Mouse (Mus musculus) lung, postnatal 25 days (tissue): Measurements from ENCODE around the gene Dohh.

Experiments
- DNase-seq: peaks from one replicate; pipeline ENCODE4 v3.0.0; 2022; ENCODE audit warnings: low spot score

Gene Dohh

DNA sequence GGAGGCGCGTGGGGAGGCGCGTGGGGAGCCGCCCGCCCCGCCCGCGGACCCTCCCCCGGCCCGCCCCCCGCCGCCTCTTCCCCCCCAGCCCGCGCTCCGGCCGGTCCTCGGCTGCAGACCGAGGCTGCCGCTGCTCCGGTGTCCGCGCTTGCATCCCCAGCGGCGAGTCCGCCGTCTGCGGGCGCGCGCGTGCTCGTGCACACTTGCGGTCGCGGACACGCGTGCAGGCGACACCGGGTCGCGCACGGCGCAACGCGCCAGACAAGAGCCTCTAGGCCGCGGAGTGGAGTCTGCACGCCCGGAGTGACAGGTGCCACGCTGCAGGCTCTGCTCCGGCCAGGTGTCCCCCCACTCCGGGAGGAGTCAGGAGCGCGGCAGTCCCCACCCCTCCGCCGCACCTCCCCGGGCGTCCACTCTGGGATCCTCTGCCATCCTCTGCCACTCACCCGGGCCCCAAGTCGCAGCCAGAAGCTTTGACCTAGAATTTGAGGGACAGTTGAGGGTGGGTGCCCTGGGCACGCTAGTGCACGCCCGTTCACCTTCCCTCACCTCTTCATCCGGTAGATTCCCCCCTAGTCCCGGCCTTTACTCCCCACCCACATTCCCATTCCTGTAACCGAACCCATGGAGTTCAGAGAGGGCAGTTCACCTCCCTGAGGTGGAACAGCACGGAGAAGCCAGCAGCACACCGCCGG, 46.8 kb downstream of the Dohh start:
- no peak for DNase-seq

DNA sequence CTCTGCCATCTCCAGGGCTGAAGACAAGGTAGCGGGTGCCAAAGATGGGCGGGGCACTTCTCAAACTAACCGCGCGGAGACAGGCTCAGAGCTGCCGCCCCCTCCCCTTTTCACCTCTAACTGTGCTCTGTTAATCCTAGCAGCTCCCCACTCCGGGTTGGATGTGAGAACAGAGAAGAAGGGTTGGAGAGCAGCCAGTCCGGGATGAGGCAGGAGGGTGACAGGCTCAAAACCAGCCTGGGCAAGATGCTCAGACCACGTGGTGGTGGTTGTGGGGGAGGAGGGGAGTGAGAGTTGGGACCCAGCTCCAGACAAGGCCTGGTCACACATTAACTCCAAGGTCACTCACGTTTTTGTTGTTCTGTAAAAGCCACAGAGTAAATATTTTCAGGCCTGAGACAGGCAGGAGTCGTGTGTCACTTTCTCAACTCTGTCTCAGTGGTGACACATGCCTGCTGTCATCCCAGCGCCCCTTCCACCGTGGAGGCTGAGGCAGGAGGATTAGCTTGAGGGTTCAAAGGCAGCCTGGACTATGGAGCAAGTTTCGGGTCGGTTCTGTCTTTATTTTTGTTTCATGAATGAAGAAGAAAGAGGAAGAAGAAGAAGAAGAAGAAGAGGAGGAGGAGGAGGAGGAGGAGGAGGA, 47.4 kb downstream of the Dohh start:
- no peak for DNase-seq

DNA sequence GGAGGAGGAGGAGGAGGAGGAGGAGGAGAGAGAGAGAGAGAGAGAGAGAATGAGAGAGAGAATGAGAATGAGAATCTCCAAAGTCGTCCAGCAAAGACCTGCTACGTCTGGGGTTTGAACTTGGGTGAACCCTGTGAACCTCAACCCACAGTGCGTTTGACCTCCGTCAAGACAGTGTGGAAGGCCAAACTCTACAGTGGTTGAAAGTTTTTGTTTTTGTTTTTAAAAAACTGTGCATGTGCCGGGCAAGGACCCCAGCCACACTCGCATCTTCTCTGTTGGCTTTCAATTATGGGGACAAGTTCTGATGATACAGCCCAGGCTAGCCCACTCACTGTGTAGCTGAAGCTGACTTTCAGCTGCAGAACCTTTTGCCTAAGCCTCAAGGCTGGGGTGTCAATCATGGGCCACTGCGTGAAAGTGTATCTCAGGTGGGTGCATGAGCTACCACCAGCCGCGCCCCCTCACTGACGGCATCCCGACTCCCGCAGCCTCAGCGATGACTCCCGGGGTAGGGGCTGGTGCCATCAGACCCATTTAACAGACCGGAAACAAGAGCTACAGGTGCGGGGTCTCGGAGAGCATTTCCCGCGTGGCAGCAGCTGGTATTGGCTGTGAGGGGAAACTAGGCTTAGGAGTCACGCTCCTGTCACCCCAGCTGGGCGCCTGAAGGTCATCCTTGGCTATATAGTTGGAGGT, 48.1 kb downstream of the Dohh start:
- no peak for DNase-seq

DNA sequence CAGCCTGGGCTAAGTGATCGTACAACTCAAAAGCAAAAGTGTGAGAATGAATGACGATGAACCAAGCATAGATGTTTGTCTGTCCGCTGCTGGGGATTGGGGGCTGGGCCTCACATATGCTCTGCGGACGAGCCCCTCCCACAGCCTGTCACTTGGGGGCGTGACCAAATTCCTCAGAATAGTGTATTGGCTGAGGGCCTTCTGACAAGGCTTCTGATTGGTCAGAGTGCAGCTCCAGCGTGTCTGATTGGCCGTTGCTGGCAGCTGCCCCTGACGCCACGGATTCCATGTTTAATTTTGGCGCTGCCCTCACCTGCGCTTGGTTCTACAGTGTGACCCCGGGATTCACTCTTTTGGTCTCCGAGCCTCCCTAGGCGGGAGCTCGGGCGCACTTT, 48.6 kb downstream of the Dohh start:
- DNase-seq: peak; percentile 98

DNA sequence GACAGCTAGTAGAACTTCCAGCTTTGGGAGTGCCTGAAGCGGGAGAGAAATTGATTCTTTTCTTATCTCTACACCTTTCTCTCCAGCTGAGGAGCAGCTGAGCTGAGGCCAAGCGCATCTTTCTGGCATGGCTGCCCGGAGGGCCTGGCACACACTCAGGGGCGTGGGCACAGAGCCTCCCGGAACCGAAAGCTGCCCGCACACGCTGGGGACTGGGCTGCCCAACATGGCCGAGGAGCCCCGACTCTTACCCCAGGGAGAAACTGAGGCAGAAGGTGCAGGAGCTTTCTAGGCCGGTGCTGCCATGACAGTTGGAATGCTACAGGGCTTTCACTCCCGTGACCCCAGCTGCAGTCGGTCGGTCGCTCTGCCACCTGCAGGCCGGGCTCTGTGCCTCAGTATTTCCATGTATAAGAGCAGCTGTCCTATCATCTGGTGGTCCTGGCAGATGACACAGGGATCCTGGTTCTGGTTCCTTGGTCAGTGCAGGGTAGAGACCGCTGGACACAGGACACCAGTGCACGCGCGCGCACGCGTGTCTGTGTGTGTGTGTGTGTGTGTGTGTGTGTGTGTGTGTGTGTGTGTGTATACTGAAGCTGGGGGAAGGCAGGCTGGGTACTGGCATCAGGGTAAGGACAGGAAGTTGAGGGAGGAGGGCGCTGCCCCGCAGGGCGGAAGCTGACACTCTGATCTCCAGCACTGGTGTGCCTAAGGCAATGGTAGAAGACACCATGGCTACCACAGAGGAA, 49.5 kb downstream of the Dohh start:
- DNase-seq: peak; percentile 84

DNA sequence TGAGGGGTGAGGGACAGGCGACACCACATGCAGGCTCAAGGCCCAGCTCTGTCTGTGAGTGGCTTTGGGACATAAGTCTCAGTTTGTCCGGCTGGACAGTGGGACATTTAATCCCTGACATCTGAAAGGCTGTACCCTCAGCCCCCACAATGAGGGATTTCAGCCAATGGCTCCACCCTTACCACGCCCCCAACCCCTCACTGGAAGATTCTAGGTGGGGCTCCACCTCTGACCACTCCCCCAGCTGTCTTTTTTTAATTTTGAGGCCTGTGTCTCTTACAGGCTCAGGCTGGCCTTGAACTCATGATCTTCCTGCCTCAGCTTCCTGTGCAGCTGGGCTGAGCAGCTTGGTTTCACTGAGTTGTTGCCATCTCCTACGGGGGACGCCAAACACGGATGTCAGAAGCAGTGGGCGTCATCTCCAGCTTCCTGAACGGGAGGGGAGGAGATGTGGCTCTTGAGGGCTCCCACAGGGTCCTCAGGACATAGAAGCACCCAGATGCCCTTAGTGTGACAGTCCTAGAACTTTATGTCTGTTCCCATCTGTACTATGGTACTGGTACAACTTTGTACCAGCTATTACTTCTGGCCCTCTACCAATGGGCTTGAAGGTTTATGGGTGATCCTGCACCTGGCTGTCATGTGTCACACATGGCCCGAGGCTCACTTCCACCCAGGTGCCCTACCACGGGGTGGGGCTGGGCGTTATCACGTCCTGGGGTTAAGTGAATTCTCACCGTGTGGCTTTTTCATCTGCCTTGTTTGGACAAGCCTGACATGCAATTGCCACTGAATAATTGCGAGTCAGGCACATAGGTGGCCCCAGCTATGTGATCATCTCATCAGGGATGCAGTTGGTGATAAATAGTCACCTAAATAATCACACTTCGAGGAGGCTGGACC, 50.4 kb downstream of the Dohh start:
- DNase-seq: no peak

DNA sequence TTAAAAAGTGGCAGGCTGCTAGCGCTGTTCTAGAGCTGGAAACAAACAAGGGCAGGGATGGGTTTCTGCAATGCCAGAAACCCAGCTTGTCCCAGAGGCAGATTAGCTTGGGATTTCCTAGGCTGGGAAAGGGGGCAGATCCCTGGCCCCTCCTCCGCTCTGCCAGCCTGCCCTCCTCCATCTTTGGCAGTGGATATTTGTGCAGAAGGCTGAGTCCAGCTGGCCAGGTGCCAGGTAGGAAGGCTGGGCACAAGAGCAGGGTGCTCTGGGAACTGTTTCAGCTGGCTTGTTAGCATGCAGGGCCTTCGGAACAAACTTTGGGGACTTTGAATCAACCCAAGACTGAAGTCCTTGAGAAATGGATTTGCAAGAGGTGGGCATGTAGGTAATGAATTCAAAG, 51.2 kb downstream of the Dohh start:
- peak; percentile 82 for DNase-seq
